Mouse (Mus musculus) lung, embryonic 14.5 days (tissue): ENCODE measurements at regions not wholly inside any gene's neighbourhood (a gene's known extent, or its start where the extent isn't known, plus 50 kb on each side); places are given as distances from the start of the nearest gene placed in this dataset.

Experiments
- ATAC-seq: fragments of 200-750 bp; cut with Nextera tagmentation; 2 replicates; pipeline ENCODE4 v1.8.0; 2017; ENCODE audit warnings: mild to moderate bottlenecking, moderate TSS enrichment, moderate library complexity; ENCODE audit not compliant: insufficient read depth
- DNase-seq: peaks from one replicate; pipeline ENCODE4 v3.0.0-alpha.2; 2015
- H3K27ac ChIP-seq: fragments of 300-500 bp; sonication (generic); 2 replicates; pipeline ENCODE4 v1.5.1; 2014; ENCODE audit warnings: low read depth, mild to moderate bottlenecking, moderate library complexity
- H3K27me3 ChIP-seq: fragments of 300-500 bp; sonication (generic); 2 replicates; pipeline ENCODE4 v1.6.1; 2014; ENCODE audit warnings: low read length, control low read depth; ENCODE audit not compliant: insufficient read depth
- H3K36me3 ChIP-seq: fragments of 300-500 bp; sonication (generic); 2 replicates; pipeline ENCODE4 v1.6.1; 2014; ENCODE audit warnings: control low read depth; ENCODE audit not compliant: insufficient read depth
- H3K4me1 ChIP-seq: fragments of 300-500 bp; sonication (generic); 2 replicates; pipeline ENCODE4 v1.6.1; 2014; ENCODE audit warnings: antibody characterized with exemption, control low read depth; ENCODE audit not compliant: insufficient read depth
- H3K4me2 ChIP-seq: fragments of 300-500 bp; sonication (generic); 2 replicates; pipeline ENCODE4 v1.6.1; 2014; ENCODE audit warnings: mild to moderate bottlenecking
- H3K4me3 ChIP-seq: fragments of 300-500 bp; sonication (generic); 2 replicates; pipeline ENCODE4 v1.5.1; 2014; ENCODE audit warnings: low read depth, low read length
- H3K9ac ChIP-seq: fragments of 300-500 bp; sonication (generic); 2 replicates; pipeline ENCODE4 v1.6.1; 2014
- H3K9me3 ChIP-seq: fragments of 300-500 bp; sonication (generic); 2 replicates; pipeline ENCODE4 v1.6.1; 2016; ENCODE audit warnings: low read depth, low read length, control low read depth
- CTCF ChIP-seq: IDR thresholded peaks from 2 replicates; pipeline ENCODE4 v1.5.1; 2016; ENCODE audit warnings: antibody characterized with exemption, low read depth
- WGBS: fragments of 180-500 bp; shearing (Covaris S2); extraction: QIAGEN DNeasy Blood & Tissue Kit; methylation state at CpG from one replicate; pipeline ENCODE4 v1.1.7; 2014; 5-methylcytosine and 5-hydroxymethylcytosine counted together

DNA sequence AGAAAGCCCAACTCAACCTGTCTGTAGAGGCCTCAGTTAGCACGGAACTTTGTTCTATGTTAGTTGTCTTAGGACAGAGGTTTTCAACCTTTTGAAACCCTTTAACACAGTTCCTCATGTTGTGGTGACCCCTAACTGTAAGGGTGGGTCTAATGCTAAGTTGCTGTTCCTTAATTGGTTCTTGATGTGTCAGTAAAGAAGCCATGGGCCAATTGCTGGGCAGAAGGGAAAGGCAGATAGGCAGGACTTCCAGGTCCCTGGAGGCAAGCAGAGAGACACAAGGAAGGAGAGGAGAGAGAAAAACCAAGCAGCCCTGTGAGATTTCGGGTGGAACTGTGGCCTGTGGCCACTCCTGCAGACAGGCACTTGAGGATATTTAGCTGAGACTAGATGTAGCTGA is 431.0 kb downstream of the Plcl1 start:
- Histone ChIP-seq H3K9ac (no peak overlapping the region), H3K36me3 (no peaks in the 10 kb centered on the region), H3K27me3 (no peaks in the 10 kb centered on the region), H3K9me3 (no peaks in the 10 kb centered on the region), H3K4me2 (no peak overlapping the region), H3K27ac (no peak overlapping the region), H3K4me3 (no peak overlapping the region), H3K4me1 (no peaks in the 10 kb centered on the region)
- WGBS = 77% methylated on average over 2 of the region's 2 CpGs
- ATAC-seq (no peak), DNase-seq (no peak)
- no peak for TF ChIP-seq CTCF

DNA sequence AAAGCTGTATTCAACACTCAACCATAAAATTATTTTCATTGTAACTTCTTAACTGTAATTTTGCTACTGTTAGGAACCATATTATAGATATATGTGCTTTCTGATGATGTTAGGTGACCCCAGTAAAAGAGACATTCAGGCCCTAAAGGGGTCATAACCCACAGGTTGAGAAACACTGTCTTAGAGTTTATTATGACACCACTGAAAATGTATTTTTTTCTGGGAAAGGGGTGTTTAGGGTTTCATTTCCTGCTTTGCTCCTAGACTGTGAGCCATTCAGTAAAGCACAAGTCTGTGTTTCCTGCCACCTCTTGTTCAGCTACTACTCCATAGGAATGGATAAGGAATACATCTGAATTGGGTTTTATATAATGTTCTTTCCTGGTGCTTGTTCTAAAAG is 431.6 kb downstream of the Plcl1 start:
- ATAC-seq = no peak

DNA sequence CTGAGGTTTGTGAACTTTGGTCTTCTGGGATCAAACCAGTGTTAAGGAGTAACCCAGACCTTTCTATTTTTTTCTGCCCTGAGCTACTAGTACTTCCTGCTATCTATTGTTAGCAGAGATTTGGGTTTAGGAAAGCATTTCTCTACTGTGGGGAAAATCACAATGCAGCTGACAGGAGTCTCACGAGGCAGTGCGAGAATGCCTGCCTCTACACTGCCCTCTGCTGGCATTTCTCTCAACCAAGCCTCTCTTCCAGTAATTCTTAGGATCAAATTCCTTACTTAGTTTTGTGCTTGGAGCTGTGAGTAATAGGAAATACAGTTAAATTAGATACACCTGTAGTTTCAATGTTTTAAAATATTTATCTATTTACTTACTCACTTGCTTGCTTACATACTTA is 432.4 kb downstream of the Plcl1 start:
- H3K4me1 ChIP-seq = no peaks in the 10 kb centered on the region
- H3K4me3 ChIP-seq = no peak overlapping the region
- WGBS = 2% methylated on average over 2 of the region's 2 CpGs
- no peaks in the 10 kb centered on the region for H3K9me3 ChIP-seq
- H3K4me2 ChIP-seq = no peak overlapping the region
- no peaks in the 10 kb centered on the region for H3K27me3 ChIP-seq
- H3K36me3 ChIP-seq = no peaks in the 10 kb centered on the region
- no peak overlapping the region for H3K27ac ChIP-seq
- peak; percentile 89 for DNase-seq
- no peak for ATAC-seq
- H3K9ac ChIP-seq = no peak overlapping the region
- peak; percentile 81 for TF ChIP-seq CTCF

More for the DNA sequence above, 431.6 kb downstream of the Plcl1 start:
- H3K36me3 ChIP-seq = no peaks in the 10 kb centered on the region
- H3K4me2 ChIP-seq = no peak overlapping the region
- H3K27me3 ChIP-seq = no peaks in the 10 kb centered on the region
- no peak overlapping the region for H3K27ac ChIP-seq
- H3K4me3 ChIP-seq = no peak overlapping the region
- H3K4me1 ChIP-seq = no peaks in the 10 kb centered on the region
- H3K9ac ChIP-seq = no peak overlapping the region
- H3K9me3 ChIP-seq = no peaks in the 10 kb centered on the region
- no peak for TF ChIP-seq CTCF
- no peak for DNase-seq

DNA sequence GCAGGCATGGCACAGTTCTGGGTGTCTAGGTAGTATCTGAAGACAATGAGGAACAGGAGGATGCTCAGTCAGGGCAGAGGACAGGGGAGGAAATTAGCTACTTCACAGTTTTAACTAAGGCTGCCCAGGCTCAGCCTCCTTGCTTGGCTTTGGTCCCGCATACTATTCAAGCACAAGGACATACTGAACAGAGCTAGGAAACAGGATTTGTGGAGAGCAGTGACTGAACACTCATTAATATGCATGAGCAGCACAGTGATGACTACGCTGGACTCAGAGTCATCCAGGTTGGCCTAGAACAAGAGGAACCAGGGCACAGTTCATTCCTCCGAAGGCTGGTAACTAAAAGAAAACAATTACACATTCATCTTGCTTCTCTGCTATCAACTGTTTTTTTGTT is 443.1 kb downstream of the Plcl1 start:
- no peaks in the 10 kb centered on the region for H3K4me1 ChIP-seq
- H3K4me3 ChIP-seq = no peak overlapping the region
- ATAC-seq (no peak), DNase-seq (no peak)
- no peak overlapping the region for H3K4me2 ChIP-seq
- WGBS = 82% methylated on average over 3 of the region's 3 CpGs
- H3K9me3 ChIP-seq = no peaks in the 10 kb centered on the region
- no peaks in the 10 kb centered on the region for H3K27me3 ChIP-seq
- no peak overlapping the region for H3K9ac ChIP-seq
- H3K27ac ChIP-seq = no peak overlapping the region
- no peak for TF ChIP-seq CTCF
- no peaks in the 10 kb centered on the region for H3K36me3 ChIP-seq

DNA sequence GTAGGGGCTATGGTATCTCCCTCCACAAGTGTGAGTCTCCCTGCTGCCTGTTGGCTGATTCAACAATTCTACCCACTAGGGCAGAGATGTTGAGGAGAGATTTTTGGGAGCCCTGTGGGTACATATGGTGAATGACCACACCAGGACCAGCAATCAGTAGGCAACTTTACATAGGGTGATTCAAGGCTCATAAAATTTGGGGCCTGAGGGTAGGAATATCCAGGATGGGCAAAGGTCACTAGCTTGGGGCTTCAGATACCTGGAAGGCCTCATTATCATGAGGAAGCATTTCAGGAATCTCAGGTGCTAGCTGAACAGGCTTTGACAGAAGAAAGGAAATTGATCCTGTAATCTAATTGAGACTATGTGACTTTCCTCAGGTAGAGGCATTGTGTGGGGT is 446.6 kb downstream of the Plcl1 start:
- no peaks in the 10 kb centered on the region for H3K36me3 ChIP-seq
- H3K4me2 ChIP-seq = no peak overlapping the region
- no peaks in the 10 kb centered on the region for H3K4me1 ChIP-seq
- DNase-seq (no peak), ATAC-seq (no peak)
- TF ChIP-seq CTCF = no peak
- no peak overlapping the region for H3K27ac ChIP-seq
- H3K9ac ChIP-seq = no peak overlapping the region
- H3K4me3 ChIP-seq = no peak overlapping the region
- no peaks in the 10 kb centered on the region for H3K9me3 ChIP-seq
- no peaks in the 10 kb centered on the region for H3K27me3 ChIP-seq

- Histone ChIP-seq H3K27me3 (no peaks in the 10 kb centered on the region), H3K4me3 (no peak overlapping the region), H3K4me2 (no peak overlapping the region), H3K9ac (no peak overlapping the region), H3K4me1 (no peaks in the 10 kb centered on the region), H3K9me3 (no peaks in the 10 kb centered on the region; the same call in 1 of the 2 replicates), H3K27ac (no peak overlapping the region), H3K36me3 (no peaks in the 10 kb centered on the region)
- no peak for DNase-seq
- WGBS = 77% methylated on average over 3 of the region's 3 CpGs
- no peak for ATAC-seq
- no peak for TF ChIP-seq CTCF
Measured at GRCm38 (mm10) chr1:55859113-55859512, 453.4 kb downstream of the Plcl1 start.

GRCm38 (mm10) chr1:55863113-55863512 is 457.4 kb downstream of the Plcl1 start:
- Histone ChIP-seq H3K4me1 (no peaks in the 10 kb centered on the region), H3K27ac (no peak overlapping the region), H3K4me3 (no peak overlapping the region), H3K36me3 (no peaks in the 10 kb centered on the region), H3K4me2 (no peak overlapping the region), H3K9ac (no peak overlapping the region), H3K27me3 (no peaks in the 10 kb centered on the region), H3K9me3 (no peaks in the 10 kb centered on the region; the same call in 1 of the 2 replicates)
- 76% methylated on average over 3 of the region's 3 CpGs for WGBS
- no peak for ATAC-seq
- TF ChIP-seq CTCF = no peak
- no peak for DNase-seq

GRCm38 (mm10) chr1:55865274-55865673 is 459.6 kb downstream of the Plcl1 start:
- Histone ChIP-seq H3K27me3 (no peaks in the 10 kb centered on the region), H3K27ac (no peak overlapping the region), H3K4me3 (no peak overlapping the region)

More at GRCm38 (mm10) chr1:55865274-55865673, 459.6 kb downstream of the Plcl1 start:
- 50% methylated on average over 4 of the region's 4 CpGs for WGBS
- Histone ChIP-seq H3K9ac (no peak overlapping the region), H3K9me3 (no peaks in the 10 kb centered on the region), H3K4me2 (no peak overlapping the region), H3K4me1 (no peaks in the 10 kb centered on the region), H3K36me3 (no peaks in the 10 kb centered on the region)
- ATAC-seq = peak; percentile 68
- peak; percentile 65 for DNase-seq
- no peak for TF ChIP-seq CTCF
